Mouse (Mus musculus) stomach, embryonic 15.5 days (tissue): Measurements from ENCODE around the gene Dpf3. TPM values are rescaled to one million over a fixed set of nuclear protein-coding genes. Genes with fewer than 3 reads are reported as not detected.

Experiments
- ATAC-seq: fragments of 200-750 bp; cut with Nextera tagmentation; 2 replicates; pipeline ENCODE4 v1.8.0; 2017; ENCODE audit warnings: low read depth, moderate number of reproducible peaks, moderate TSS enrichment; ENCODE audit not compliant: insufficient read depth, low FRiP score
- H3K27ac ChIP-seq: fragments of 300-500 bp; sonication (generic); 2 replicates; pipeline ENCODE4 v1.5.1; 2015; ENCODE audit warnings: mild to moderate bottlenecking, inconsistent platforms
- H3K27me3 ChIP-seq: fragments of 300-500 bp; sonication (generic); replicated peaks from 2 replicates; pipeline ENCODE4 v1.6.1; 2015; ENCODE audit warnings: inconsistent platforms
- H3K36me3 ChIP-seq: fragments of 300-500 bp; sonication (generic); 2 replicates; pipeline ENCODE4 v1.6.1; 2015; ENCODE audit warnings: inconsistent platforms
- H3K4me1 ChIP-seq: fragments of 300-500 bp; sonication (generic); 2 replicates; pipeline ENCODE4 v1.6.1; 2015; ENCODE audit warnings: inconsistent platforms
- H3K4me2 ChIP-seq: fragments of 300-500 bp; sonication (generic); 2 replicates; pipeline ENCODE4 v1.6.1; 2015; ENCODE audit warnings: mild to moderate bottlenecking, inconsistent platforms
- H3K4me3 ChIP-seq: fragments of 300-500 bp; sonication (generic); replicated peaks from 2 replicates; pipeline ENCODE4 v1.5.1; 2015; ENCODE audit warnings: inconsistent platforms
- H3K9ac ChIP-seq: fragments of 300-500 bp; sonication (generic); 2 replicates; pipeline ENCODE4 v1.6.1; 2015; ENCODE audit warnings: inconsistent platforms
- H3K9me3 ChIP-seq: fragments of 300-500 bp; sonication (generic); 2 replicates; pipeline ENCODE4 v1.6.1; 2016; ENCODE audit warnings: inconsistent platforms
- WGBS: fragments of 180-500 bp; shearing (Covaris S2); methylation state at CpG from one replicate; pipeline ENCODE4 v1.1.7; 2015; 5-methylcytosine and 5-hydroxymethylcytosine counted together
- polyA plus RNA-seq: library from polyadenylated mRNA; unstranded; fragments of >200 nt; fragmentation: Nextera tagmentation; extraction: Ambion mirVana; gene quantifications from 2 replicates; pipeline ENCODE4 v1.2.1, GENCODE M21; 2015

Gene Dpf3
- polyA plus RNA-seq, 1 experiment from 2014 or later, result 4.6 TPM

DNA sequence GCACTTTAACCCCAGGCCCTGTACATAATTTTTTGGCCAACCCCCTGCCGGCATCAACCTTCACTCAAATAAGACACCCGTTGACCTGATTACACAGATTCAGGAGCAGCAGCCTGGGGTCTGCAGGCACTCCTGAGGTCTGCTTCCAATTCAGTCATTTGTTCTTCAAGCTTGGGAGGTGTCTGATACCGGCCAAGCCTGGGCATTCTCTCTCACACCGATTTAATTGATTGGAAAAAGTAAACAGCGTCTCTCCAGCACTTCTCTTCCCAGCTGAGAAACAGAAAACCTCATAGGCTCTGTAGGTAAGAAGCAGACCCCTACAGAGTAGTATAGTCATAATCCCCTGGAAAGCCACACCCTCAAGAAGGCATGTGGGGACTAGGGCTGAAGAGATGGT, 61.2 kb downstream of the Dpf3 start:
- Histone ChIP-seq H3K9me3 (no peaks in the 10 kb centered on the region), H3K9ac (no peak overlapping the region), H3K4me3 (no peak overlapping the region), H3K4me2 (no peak overlapping the region), H3K27me3 (no peaks in the 10 kb centered on the region), H3K27ac (no peak overlapping the region), H3K36me3 (no peaks in the 10 kb centered on the region), H3K4me1 (peaks cover 4% of the 10 kb centered on the region; the same call in 1 of the 2 replicates)
- 51% methylated on average over 5 of the region's 5 CpGs for WGBS
- ATAC-seq, result no peak

DNA sequence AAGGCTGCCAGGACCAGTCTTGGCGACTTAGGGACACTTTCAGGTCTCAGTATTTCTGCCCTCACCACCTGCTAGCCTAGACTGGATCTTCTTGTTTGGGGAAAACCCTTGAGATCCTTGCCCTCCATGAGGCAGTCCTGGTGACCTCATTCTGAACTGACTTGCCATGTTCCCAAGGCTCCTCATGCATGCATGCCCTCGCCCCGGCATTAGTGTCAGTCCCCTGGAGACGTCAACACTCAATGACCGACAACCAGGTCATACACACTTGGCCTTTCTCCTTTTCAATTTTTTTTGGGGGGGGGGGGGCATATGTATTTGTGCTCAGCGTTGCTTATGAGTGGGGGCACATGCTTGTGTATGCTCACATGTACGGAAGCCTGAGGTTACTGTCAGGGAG, 61.8 kb downstream of the Dpf3 start:
- H3K4me1 ChIP-seq, result peaks cover 4% of the 10 kb centered on the region; the same call in 1 of the 2 replicates
- ATAC-seq, result no peak
- no peak overlapping the region for H3K27ac ChIP-seq
- H3K9me3 ChIP-seq, result no peaks in the 10 kb centered on the region
- WGBS, result 71% methylated on average over 7 of the region's 7 CpGs
- H3K36me3 ChIP-seq, result no peaks in the 10 kb centered on the region
- no peak overlapping the region for H3K4me2 ChIP-seq
- no peak overlapping the region for H3K9ac ChIP-seq
- H3K4me3 ChIP-seq, result no peak overlapping the region
- H3K27me3 ChIP-seq, result no peaks in the 10 kb centered on the region

DNA sequence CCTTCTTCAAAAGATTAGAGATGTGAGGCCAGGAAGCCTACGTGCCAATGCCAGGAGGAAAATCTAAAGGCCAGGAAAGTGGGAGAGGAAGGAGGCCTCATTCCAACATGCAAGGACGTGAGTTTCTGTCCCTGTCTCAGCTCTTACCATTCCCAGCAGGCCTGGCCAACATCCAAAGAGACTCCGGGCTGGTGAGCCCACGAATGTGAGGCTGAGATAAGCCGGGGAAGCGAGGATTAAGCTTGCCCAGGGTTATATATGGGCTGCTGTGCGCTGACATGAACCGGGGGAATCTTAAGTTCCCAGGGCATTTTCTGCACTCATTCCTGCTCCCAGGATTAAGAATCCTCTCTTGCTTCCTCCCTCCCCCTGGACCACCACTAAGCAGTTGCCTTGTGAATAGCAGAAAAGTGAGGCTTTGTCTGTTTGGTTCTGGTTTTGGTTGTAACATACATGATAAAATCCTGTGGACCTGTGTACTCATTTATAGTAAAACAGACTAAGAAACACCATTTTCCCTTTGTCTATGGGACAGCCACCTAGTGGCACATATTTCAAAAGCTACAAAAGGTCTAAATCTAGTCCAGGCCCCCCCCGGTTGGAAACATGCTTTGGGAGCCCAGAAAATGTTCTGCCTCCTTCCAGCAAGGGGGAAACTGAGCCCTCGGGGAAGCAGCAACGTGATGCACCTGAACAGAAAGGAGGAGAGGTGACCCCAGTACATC, 62.6 kb downstream of the Dpf3 start:
- H3K36me3 ChIP-seq, result no peaks in the 10 kb centered on the region
- H3K9ac ChIP-seq, result no peak overlapping the region
- 0 out of 2 replicates have a peak, but pooled peaks have one; percentile 35 for ATAC-seq
- H3K4me1 ChIP-seq, result peaks cover 4% of the 10 kb centered on the region; the same call in 1 of the 2 replicates
- H3K4me3 ChIP-seq, result no peak overlapping the region
- H3K27me3 ChIP-seq, result no peaks in the 10 kb centered on the region
- H3K27ac ChIP-seq, result no peak overlapping the region
- no peak overlapping the region for H3K4me2 ChIP-seq
- no peaks in the 10 kb centered on the region for H3K9me3 ChIP-seq
- 49% methylated on average over 11 of the region's 11 CpGs for WGBS

DNA sequence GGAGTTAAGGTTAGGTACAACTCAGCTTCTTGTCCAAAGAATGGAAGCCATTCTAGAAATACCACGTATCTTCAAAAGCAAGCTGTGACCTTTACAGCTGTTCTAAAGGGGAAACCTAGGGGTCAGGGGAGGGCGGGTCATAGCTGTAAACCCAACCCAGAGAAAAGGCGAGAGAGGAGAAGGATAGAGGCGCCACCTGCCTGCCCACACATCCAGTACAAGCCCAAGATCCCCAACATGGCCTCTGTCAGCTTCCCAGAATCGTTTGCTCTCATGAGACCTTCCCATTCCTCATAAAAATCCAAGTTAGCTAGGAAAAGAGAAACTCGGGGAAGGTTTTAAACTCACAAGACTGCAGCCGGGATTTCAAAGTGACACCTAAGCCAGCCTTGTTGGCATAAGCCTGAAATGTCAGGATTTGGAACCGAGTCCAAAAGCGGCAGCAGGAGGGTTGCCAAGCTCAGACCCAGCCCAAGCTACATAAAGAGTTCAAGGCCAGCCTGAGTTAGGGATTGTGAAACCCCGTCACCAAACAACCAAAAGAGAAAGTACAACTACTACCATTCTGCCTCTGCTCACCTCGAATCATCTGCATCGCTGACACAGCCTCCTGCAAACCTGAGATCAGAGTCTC, 63.3 kb downstream of the Dpf3 start:
- H3K9me3 ChIP-seq, result no peaks in the 10 kb centered on the region
- H3K27me3 ChIP-seq, result no peaks in the 10 kb centered on the region
- no peaks in the 10 kb centered on the region for H3K36me3 ChIP-seq
- H3K4me2 ChIP-seq, result no peak overlapping the region
- peaks cover 4% of the 10 kb centered on the region; the same call in 1 of the 2 replicates for H3K4me1 ChIP-seq
- WGBS, result 73% methylated on average over 12 of the region's 12 CpGs
- H3K27ac ChIP-seq, result no peak overlapping the region
- H3K4me3 ChIP-seq, result no peak overlapping the region
- no peak for ATAC-seq
- no peak overlapping the region for H3K9ac ChIP-seq

DNA sequence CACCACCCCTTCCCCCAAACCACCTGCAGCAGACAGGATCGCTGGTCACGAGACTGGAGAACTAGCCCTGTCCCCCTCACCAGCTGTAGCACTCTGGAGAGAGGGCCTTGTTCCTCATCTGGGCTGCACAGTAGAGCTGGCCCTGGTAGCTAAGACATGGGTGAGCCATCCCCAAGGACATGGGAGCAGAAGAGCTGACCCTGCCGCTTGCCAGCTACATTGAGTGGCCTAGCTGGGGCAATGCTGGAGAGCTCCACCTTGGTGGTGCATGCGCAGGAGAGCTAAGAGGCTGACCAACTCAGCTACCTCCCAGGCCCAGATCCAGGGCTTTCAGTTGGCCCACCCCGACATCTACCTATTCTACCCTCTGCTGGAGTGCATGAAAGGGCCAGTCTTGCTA, 67.2 kb downstream of the Dpf3 start:
- no peak overlapping the region for H3K9ac ChIP-seq
- no peak overlapping the region for H3K4me2 ChIP-seq
- ATAC-seq, result no peak
- no peak overlapping the region for H3K4me3 ChIP-seq
- H3K27ac ChIP-seq, result no peak overlapping the region
- no peaks in the 10 kb centered on the region for H3K9me3 ChIP-seq
- H3K27me3 ChIP-seq, result no peaks in the 10 kb centered on the region
- H3K36me3 ChIP-seq, result no peaks in the 10 kb centered on the region
- peaks cover 4% of the 10 kb centered on the region; the same call in 1 of the 2 replicates for H3K4me1 ChIP-seq
- WGBS, result 85% methylated on average over 5 of the region's 5 CpGs

DNA sequence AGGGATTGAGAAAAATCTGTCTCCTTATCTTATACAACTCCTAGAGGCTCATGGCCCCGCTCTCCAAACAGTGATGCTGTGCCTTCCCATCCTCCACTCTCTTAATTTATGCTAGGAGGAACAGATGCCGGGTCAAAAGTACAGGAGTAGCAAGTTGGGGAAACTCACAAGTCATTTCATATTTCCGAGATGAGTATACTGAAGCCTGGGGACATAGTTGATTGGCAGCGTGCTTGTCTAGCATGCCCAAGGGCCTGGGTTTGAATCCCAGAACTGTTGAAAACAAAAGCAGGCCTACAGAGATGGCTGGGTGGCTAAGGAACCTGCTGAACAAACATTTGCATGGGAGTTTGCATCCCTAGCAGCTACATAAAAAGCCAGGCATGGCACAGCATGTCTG, 72.3 kb downstream of the Dpf3 start:
- no peak for ATAC-seq
- Histone ChIP-seq H3K9ac (no peak overlapping the region), H3K9me3 (no peaks in the 10 kb centered on the region), H3K27ac (no peak overlapping the region), H3K4me3 (no peak overlapping the region), H3K27me3 (no peaks in the 10 kb centered on the region), H3K36me3 (no peaks in the 10 kb centered on the region), H3K4me2 (no peak overlapping the region), H3K4me1 (no peaks in the 10 kb centered on the region; the same call in 1 of the 2 replicates)
- 73% methylated on average over 4 of the region's 4 CpGs for WGBS

DNA sequence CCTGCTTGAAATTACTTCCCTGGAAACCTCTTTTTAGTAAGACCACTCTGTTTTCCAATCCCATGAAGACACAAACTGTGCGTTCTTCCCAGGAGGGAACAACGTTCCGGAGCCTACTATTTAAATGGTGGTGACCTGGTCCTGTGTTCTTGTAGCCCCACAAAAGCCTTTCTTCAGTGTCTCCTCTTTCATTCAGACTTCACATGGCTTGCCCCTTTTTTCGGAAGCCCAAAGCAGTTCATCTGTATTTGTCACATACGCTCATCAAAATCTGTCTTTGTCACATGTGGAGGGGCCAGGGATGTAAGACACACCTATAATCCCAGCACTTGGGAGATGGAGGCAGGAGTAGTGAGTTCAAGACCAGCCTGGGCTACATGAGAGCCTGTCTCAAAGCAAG, 73.8 kb downstream of the Dpf3 start:
- H3K4me3 ChIP-seq, result no peak overlapping the region
- H3K27ac ChIP-seq, result no peak overlapping the region
- no peaks in the 10 kb centered on the region for H3K9me3 ChIP-seq
- no peaks in the 10 kb centered on the region for H3K36me3 ChIP-seq
- no peak overlapping the region for H3K4me2 ChIP-seq
- no peak overlapping the region for H3K9ac ChIP-seq
- H3K27me3 ChIP-seq, result no peaks in the 10 kb centered on the region
- 94% methylated on average over 5 of the region's 5 CpGs for WGBS
- no peaks in the 10 kb centered on the region; the same call in 1 of the 2 replicates for H3K4me1 ChIP-seq
- ATAC-seq, result no peak

DNA sequence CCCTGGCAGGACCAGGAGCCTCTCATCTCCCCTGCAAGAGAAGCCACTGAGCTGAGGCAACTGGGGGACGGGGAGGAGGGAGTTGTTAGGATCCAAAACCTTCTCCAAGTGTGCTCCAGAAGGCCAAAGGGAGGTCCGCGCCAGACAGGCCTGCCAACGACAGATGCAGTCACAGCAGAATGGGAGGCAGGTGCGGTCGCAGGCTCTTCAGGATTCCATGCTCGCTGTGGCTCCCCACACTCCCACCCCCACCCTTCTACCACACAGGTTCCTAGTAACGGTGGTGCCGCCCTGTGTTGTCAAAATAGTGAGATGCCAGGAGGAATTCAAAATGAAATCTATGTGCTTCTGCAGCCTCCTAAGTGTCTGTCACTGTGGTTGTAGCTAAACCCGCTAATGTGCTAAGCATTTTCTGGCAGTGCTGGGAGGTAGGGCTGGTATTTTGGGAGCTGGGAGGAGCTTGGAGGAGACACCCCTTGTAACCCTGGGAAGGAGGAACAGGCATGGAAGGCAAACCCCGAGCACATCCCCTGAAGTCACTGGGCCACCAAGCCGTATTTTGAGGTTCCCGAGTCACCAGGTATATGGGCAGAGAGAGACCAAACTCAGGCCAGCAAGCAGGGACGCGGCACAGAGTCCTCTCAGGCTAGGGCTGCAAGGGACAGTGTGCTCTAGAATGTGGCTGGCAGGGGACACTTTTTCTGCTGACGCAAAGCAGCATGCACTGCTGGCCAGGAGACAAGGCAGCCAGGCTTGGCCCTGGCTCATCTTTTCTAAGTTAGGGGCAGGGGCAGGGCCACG, 75.6 kb downstream of the Dpf3 start:
- Histone ChIP-seq H3K4me3 (no peak overlapping the region), H3K9me3 (no peaks in the 10 kb centered on the region), H3K27ac (no peak overlapping the region), H3K9ac (no peak overlapping the region), H3K4me2 (no peak overlapping the region), H3K27me3 (no peaks in the 10 kb centered on the region), H3K4me1 (no peaks in the 10 kb centered on the region; the same call in 1 of the 2 replicates), H3K36me3 (no peaks in the 10 kb centered on the region)
- 62% methylated on average over 17 of the region's 17 CpGs for WGBS
- no peak for ATAC-seq

DNA sequence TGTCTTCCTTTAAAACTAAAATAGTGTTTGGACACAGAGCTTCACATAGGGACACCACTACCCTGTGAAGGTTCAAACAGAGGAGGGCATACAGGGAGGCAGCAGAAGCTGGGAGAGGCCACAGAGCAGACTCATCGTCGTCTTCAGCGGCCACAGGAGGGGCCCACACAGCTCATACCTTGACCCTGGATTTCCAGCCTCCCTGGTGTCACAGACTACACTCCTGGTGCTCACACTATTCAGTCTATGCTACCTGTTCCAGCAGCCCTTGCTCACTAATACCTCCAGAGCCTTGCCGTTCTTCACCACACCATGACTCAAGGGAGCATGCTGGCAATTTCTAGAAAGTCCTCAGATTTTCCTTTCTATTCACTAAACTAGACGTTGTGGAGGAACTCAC, 76.5 kb downstream of the Dpf3 start:
- WGBS, result 64% methylated on average over 5 of the region's 5 CpGs
- Histone ChIP-seq H3K4me2 (no peak overlapping the region), H3K36me3 (no peaks in the 10 kb centered on the region), H3K4me3 (no peak overlapping the region), H3K9me3 (no peaks in the 10 kb centered on the region), H3K9ac (no peak overlapping the region), H3K4me1 (no peaks in the 10 kb centered on the region; the same call in 1 of the 2 replicates), H3K27ac (no peak overlapping the region), H3K27me3 (no peaks in the 10 kb centered on the region)
- ATAC-seq, result no peak

DNA sequence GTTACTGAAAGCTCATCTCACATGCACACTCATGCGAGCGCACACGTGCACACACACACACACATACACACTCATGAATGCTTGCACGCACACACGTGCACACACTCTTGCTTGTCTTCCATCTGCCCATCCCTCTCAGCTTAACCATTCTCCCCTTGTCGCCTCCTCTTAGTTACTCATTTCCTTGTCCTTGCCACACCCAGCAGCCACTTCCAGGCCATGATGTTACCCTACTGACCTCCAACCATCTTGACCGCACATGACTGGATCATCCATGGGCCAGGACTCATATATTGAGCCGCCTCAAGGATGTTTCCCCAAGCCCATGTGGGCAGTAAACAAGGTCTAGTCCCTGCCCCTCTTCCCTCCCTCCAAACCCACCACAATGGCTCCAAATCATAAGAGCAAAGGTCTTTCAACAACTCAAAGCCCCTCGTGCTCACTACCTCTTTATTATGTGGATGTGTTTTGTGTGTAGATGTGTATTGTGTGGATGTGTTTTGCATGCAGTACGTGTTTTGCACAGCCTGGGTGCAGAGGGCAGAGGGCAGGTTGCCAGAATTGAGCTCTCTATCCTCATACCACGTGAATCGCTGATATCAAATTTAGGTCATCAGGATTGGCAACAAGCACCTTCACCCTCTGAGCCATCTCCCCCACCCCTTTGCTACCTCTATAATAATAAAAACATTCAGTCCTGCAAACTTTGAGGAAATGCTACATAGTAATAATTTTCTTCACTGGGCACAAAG, 82.0 kb downstream of the Dpf3 start:
- WGBS, result 94% methylated on average over 12 of the region's 12 CpGs
- Histone ChIP-seq H3K9me3 (no peaks in the 10 kb centered on the region), H3K4me1 (no peaks in the 10 kb centered on the region), H3K27me3 (no peaks in the 10 kb centered on the region), H3K4me3 (no peak overlapping the region), H3K36me3 (no peaks in the 10 kb centered on the region), H3K27ac (no peak overlapping the region), H3K9ac (no peak overlapping the region), H3K4me2 (no peak overlapping the region)
- no peak for ATAC-seq

DNA sequence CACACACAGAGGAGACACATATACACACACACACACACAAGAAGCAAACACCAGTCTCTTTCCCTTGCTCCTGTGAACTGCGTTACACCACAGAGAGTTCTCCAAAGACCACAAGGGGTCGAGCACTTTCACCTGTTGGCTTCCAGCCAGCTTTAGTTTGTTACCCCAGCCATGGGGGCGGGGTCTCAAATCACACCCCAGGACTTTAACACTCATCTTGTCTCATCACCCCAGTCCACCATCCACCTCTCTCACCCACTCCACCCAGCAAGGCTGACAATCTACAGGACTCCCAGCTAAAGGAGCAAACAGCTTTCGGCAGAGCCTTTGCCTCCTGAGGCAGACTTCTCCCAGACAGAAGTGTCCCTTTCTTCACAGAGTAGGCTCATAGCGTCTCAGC, 85.2 kb downstream of the Dpf3 start:
- Histone ChIP-seq H3K9me3 (no peaks in the 10 kb centered on the region), H3K36me3 (no peaks in the 10 kb centered on the region), H3K27ac (no peak overlapping the region), H3K27me3 (no peaks in the 10 kb centered on the region), H3K4me3 (no peak overlapping the region), H3K9ac (no peak overlapping the region), H3K4me1 (no peaks in the 10 kb centered on the region), H3K4me2 (no peak overlapping the region)
- WGBS, result 66% methylated on average over 5 of the region's 5 CpGs
- no peak for ATAC-seq
